Mouse (Mus musculus) CH12.LX (cell line): Measurements from ENCODE around the gene Krtap7-1.

Source experiments
- CTCF ChIP-seq, 2 experiments: IDR thresholded peaks in 1 of 2; conservative IDR thresholded peaks in 1 of 2; 2 replicates each; pipeline ENCODE4 v1.5.1; 2011 to 2012; ENCODE audit warnings: low read depth in 2 of 2, low read length in 2 of 2, improper control_type of control experiment in 1 of 2, inconsistent platforms in 1 of 2, mild to moderate bottlenecking in 1 of 2, moderate library complexity in 1 of 2
- EP300 ChIP-seq: IDR thresholded peaks from 2 replicates; pipeline ENCODE4 v1.6.1; 2011; ENCODE audit warnings: low read length, improper control_type of control experiment
- KAT2A ChIP-seq: IDR thresholded peaks from 2 replicates; pipeline ENCODE4 v1.6.1; 2012; ENCODE audit warnings: low read length, improper control_type of control experiment, inconsistent platforms; ENCODE audit not compliant: insufficient replicate concordance
- MEF2A ChIP-seq: IDR thresholded peaks from 2 replicates; pipeline ENCODE4 v1.6.1; 2014; ENCODE audit warnings: low read depth, mild to moderate bottlenecking, inconsistent platforms, low read length, improper control_type of control experiment, borderline replicate concordance
- NELFE ChIP-seq: IDR thresholded peaks from 2 replicates; pipeline ENCODE4 v1.6.1; 2011; ENCODE audit warnings: low read depth, low read length, improper control_type of control experiment
- NRF1 ChIP-seq: IDR thresholded peaks from 2 replicates; pipeline ENCODE4 v1.6.1; 2014; ENCODE audit warnings: low read depth, mild to moderate bottlenecking, inconsistent platforms, low read length, improper control_type of control experiment, moderate library complexity
- POLR2A ChIP-seq: IDR thresholded peaks from 2 replicates; pipeline ENCODE4 v1.6.1; 2011; ENCODE audit warnings: low read depth, mild to moderate bottlenecking, improper control_type of control experiment, low read length
- POLR2AphosphoS2 ChIP-seq: IDR thresholded peaks from 2 replicates; pipeline ENCODE4 v1.6.1; 2011; ENCODE audit warnings: low read depth, low read length, improper control_type of control experiment
- RAD21 ChIP-seq: IDR thresholded peaks from 2 replicates; pipeline ENCODE4 v1.6.1; 2011; ENCODE audit warnings: low read depth, mild to moderate bottlenecking, low read length, improper control_type of control experiment, moderate library complexity
- SMC3 ChIP-seq: IDR thresholded peaks from 2 replicates; pipeline ENCODE4 v1.6.1; 2011; ENCODE audit warnings: low read depth, low read length, improper control_type of control experiment
- ZMIZ1 ChIP-seq: IDR thresholded peaks from 2 replicates; pipeline ENCODE4 v1.6.1; 2012; ENCODE audit warnings: low read depth, mild to moderate bottlenecking, inconsistent platforms, low read length, improper control_type of control experiment
- ZNF384 ChIP-seq: IDR thresholded peaks from 2 replicates; pipeline ENCODE4 v1.6.1; 2012; ENCODE audit warnings: low read depth, low read length, improper control_type of control experiment, inconsistent platforms

DNA sequence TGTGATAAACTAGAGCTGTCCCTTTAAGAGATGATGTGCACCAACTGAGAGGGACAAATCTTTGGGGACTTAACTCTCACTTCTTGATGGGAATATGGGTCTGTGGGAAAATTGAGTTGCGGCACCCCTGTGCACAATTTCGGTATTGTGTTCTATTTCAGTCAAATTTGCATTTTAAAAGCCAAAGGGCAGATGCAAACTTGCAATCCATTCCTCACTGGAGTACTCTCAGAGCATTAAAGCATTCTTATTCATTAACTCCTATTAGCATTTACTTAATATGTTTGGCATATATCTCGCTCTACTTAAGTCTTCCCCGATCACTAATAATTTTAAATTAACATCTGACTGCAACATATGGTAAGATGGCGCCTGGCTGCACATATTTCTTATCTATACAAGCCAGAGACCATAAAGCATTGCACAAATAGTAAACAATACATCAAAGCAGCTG is 29.9 kb upstream of the Krtap7-1 start:
- no peak for TF ChIP-seq ZMIZ1
- no peak for TF ChIP-seq CTCF (conservative IDR thresholded peaks at IDR 0.05 in 1 of 2, IDR thresholded peaks at IDR 0.05 in 1 of 2; ENCODE audit: low read depth in 2 of 2, low read length in 2 of 2)
- no peak for TF ChIP-seq RAD21
- no peak for TF ChIP-seq NRF1
- TF ChIP-seq POLR2A, result no peak
- no peak for TF ChIP-seq NELFE
- no peak for TF ChIP-seq MEF2A
- TF ChIP-seq ZNF384, result no peak
- no peak for TF ChIP-seq POLR2AphosphoS2
- no peak for TF ChIP-seq KAT2A
- no peak for TF ChIP-seq EP300
- no peak for TF ChIP-seq SMC3
